Mouse (Mus musculus): ENCODE measurements around the gene Zfp493. TPM values are rescaled to one million over a fixed set of nuclear protein-coding genes. Genes with fewer than 3 reads are reported as not detected.
"Not testable (repeated sequence)": the region's sequence is repeated elsewhere in the genome, so short reads cannot be mapped to it uniquely, and the experiment has no call there.

Zfp493 gene
- total RNA-seq (2015): 3.6 and 4.4 TPM in 2 replicates
- total RNA-seq (2017): 1.2 and 2.1 TPM in 2 replicates

DNA sequence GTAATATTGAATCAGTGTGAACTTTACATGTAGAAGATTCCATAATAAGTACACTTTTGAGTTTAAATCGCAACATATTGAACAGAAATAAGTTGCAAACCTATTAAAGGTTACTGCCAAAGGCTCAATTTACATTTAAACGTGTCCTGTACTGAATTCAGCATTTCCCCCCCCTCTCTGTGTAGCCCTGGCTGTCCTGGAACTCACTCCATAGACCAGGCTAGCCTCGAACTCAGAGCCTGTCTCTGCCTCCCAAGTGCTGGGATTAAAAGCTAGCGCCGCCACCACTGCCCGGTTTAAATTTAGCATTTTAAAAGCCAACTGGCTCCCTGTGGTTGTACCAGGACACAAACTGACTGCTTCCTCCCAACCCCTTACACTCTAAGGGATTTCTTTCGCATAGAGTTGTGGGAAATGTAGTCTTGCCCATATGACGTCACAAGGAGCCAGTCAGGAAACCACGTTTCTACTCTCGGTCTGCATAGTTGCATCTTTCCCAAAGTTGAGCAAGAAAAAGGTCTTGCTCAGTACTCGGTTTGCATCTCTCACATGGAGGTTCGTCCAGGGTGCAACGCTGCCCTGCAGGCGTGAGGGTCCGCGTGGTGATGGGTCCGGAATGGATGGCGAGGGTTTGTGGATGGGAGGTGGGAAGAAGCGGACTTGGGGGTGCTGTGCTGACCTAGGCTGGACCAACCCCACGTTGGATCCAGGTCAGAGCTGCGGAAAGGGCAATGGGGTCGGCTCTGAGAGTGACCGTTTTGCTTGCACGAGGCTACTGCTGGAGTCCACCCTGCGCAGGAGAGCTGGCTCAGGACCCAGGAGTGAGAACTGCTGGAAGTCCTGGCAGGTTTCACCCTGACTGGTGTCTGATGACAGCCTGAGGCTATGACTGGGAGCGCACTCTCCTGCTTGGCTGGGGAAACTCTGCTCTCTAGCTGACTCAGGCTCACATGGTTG lies at the start of gene Zfp493:
Gene Zfp493 (plus strand): TSS at position 429 of the 957 bp plus-strand sequence.
- peak; percentile 98 for ATAC-seq (replicated peaks; ENCODE audit: poor library complexity)

DNA sequence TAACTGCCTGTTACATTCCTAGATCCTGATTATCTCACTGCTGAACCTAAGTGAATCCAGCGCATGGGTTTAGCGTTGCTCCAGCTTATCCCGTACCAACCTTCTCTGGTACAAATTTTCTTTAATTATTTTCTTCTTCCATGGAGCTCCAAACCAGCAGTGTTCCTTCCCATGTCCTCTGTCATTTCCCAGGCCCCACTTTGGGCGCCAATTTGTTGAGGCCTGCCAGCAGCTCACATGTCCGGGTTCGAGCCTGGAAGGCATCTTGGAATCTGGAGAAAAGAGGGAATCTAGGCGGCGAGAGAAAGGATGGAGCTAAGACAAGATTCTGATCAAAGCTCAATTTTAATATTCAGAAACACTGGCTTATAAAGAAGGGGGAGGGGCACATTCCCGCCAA lies 45.1 kb upstream of the Zfp493 start:
- not testable (repeated sequence) for ATAC-seq (replicated peaks; ENCODE audit: poor library complexity)

DNA sequence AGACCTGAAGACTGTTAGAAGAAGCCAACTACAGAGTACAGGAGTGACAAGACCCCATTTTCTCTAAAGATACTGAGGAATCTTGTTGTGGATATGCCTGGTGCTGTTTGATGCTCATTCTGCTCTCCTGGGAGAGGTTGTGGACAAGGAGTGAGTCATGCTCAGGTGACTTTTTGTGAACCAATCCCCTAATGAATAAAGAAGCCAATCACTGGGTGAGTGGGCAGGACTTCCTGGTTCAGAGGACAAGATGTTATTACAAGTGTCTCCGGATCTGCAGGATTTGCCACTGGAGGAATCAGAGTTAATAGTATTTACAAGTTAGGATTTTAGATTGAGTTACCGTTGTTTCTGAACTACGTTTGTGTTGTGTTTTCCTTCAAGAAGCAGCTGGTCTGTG lies 36.6 kb upstream of the Zfp493 start:
- no peak for ATAC-seq (replicated peaks; ENCODE audit: poor library complexity)

DNA sequence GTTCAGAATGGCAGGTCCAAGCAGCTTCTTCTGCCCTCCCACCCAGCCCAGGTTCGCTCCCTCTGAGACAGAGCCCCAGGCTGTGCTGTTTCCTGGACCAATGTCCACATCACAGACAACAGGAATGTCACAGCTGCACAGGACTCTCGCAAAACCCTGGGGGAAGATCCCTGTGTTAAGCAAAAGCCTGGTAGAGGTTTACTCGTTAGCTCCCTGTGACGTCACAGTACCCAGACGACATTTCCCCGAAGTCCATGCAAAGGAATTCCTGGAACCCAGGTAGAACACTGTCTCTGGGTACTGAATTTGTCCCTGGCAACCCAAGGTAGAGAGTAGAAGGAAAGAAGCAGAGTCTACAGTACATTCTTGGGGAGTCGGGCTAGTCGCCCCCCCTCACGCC lies 35.6 kb upstream of the Zfp493 start:
- ATAC-seq (replicated peaks; ENCODE audit: poor library complexity): no peak

DNA sequence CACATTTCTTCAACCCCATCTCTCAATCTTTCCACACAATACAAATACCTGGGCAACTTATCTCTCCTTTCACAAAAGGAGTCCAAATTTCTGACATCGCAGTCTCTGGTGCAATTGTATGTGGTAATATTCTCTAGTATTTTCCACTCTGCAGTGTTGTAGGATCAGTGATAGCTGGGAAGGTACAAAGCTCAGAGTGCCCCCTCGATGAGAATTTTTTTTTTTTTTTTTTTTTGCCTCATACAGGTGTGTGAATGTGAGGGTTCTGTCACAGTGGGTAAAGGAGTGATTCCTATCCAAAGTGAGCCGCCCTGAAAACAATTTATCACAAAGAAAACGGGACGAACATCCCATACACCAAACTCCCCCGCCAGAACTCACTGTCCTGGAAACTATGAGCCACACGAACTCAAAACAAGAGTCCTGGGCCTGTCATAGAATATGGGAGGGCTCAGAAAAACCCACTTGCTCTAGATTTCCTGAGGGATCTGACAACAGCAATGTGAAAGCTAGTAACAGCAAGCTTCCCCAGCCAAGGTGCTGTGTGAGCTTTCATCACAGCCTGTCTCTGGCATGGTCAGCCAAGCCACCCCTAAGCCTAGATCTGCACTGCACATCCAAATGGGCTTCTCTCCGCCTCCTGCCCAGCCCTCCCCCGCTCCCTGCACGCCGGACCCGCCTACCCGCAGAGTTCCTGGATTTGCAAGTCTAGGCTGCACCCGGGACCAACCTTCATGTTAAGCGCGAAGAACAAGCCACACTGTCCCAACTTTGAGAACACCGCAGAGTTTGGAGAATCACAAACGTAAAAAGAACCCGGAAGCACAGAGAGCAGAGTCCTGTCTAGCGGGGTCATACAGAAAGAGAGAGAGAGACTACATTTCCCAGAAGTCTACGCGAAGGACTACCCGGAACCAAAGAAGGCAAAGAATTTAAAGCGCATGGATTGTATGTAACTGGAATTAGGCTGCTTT lies 24.9 kb upstream of the Zfp493 start, which contains the start of gene Zfp85:
Gene Zfp85 (minus strand): TSS at position 896 of the 974 bp plus-strand sequence.
- ATAC-seq (replicated peaks; ENCODE audit: poor library complexity): peak; percentile 94

DNA sequence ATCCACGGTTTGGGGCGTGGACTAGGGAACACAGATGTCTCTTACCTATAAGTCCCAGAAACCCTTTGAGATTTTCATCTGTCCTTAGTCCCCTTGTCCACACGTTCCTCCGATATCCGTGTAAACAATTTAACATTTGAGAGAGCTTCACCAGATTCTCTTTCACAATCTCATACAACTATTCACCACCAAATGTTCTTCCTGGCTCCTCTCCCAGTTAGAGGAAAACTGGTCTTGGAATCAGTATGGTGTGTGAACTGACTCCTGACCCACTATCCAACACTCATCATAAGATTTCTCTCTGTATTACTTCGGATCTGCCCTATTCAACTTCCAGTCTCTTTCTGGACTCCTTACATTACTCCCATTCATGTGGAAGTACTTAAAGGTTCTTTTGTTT lies 23.7 kb upstream of the Zfp493 start:
- no peak for ATAC-seq (replicated peaks; ENCODE audit: poor library complexity)

DNA sequence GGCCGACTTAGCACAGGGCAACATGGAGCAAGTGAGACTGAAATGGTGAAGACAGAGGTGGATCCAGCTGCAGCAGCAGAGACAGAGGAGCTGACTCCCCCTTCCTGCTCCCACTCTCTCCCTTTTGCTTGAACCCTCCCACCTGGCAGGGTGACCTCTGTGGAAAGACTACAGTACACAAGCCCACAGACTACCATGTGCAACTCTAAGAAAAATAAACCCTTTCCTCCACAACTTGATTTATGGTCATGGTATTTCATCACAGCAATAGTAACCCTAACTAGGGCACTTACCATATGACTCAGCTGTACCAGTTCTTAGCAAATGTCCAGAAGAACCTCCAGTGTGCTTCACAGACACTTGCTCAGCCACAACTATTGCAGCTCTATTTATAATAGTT lies 19.5 kb upstream of the Zfp493 start:
- ATAC-seq (replicated peaks; ENCODE audit: poor library complexity): no peak

DNA sequence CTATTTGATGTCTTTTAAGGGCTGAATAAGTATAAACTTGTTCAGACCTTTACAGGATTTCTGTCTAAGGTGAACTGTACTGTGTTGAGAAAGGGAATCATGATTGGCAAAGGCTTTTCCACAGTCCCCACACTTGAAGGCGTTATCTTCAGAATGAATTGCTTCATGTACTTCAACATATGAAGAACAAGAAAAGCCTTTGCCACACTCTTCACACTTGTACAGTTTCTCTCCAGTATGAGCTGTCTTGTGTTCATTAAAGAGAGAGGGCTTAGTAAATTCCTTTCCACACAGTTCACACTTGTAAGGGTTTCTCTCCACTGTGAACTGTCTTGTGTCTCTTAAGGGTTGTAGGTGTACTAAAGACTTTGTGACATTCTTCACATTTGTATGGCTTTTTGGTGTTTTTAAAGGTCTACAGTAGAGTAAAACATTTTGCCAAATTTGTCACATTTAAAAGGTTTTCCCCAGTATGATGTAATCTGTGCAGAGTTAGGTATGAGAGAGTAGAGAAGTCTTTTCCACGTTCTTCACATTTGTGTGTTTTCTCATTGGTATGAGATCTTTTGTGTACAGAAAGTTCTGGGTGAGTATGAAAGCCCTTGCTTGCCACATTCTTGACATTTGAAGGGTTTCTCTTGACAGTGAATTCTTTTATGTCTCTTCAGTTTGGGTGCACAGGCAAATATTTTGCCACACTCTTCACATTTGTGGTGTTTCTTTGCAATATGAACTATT lies 16.3 kb upstream of the Zfp493 start:
- ATAC-seq (replicated peaks; ENCODE audit: poor library complexity): no peak

DNA sequence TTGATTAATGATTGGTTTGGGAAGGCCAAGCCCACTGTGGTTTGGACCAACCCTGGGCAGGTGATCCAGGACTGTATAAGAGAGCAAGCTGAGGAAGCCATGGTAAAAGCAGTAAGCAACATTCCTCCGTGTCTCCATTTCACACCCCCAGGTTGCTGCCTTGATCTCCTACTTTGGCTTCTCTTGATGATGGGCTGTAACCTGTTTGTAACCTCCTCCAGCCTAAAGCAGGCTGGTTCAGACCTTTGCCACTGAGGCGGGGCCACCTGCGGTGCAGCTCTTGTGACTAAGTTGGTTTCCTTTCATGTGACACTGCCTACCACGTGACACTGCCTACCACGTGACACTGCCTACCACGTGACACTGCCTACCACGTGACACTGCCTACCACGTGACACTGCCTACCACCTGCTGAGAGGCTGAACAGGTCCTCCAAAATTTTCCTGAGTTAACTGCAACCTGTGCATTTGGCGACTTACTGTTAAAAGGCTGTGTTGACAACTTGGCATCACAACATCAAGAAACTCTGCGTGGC lies 12.5 kb downstream of the Zfp493 start:
- no peak for ATAC-seq (replicated peaks; ENCODE audit: poor library complexity)

DNA sequence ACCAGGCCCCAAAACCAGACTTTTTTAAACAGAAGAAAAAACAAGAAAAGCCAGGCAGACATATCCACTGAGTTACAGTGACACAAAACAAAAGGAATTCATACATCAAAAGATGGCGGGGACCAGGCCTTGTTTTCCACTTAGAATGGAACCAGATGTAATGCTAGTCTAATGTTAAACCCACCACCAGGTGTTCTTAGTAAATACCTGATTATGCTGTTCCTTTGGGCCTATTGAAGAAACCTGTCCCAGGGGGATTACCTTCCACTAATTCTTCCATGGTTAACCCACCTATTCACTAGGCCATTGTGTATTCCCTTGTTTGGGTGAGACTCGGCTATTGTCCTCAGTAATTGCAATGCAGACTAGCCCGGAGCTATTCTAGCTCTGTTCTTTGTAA lies 19.1 kb downstream of the Zfp493 start:
- no peak for ATAC-seq (replicated peaks; ENCODE audit: poor library complexity)

DNA sequence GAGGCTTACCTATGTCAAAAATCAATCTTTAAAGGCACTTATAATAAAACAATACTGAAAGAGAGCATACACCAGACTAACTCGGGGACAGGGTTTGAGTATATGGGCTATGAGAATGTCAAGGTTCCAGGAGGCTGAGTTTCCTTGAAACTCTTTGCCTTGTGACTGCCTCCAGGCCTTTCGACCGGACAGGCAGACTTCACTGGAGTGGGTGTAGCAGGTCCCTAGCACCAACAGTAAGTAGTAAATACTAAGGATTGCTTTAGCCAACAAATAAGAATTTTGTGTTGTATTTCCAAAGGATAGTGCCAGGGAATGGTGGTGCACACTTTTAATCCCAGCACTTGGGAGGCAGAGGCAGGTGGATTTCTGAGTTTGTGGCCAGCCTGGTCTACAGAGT lies 19.7 kb downstream of the Zfp493 start:
- ATAC-seq (replicated peaks; ENCODE audit: poor library complexity): not testable (repeated sequence)

DNA sequence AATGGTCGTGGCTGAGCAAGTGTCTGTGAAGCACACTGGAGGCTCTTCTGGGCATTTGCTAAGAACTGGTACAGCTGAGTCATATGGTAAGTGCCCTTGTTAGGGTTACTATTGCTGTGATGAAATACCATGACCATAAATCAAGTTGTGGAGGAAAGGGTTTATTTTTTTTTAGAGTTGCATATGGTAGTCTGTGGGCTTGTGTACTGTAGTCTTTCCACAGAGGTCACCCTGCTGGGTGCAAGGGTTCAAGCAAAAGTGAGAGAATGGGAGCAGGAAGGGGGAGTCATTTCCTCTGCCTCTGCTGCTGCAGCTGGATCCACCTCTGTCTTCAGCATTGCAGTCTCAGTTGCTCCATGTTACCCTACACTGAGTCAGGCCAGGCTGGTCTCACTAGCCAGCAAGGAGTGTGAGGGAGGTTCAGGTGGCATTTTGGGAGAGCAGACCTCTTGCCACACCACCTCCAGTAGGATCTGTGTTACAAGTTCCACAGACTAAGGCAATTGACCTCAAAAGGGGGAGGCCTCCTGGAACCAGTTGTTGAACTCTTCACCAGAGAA lies 32.2 kb downstream of the Zfp493 start:
- no peak for ATAC-seq (replicated peaks; ENCODE audit: poor library complexity)

DNA sequence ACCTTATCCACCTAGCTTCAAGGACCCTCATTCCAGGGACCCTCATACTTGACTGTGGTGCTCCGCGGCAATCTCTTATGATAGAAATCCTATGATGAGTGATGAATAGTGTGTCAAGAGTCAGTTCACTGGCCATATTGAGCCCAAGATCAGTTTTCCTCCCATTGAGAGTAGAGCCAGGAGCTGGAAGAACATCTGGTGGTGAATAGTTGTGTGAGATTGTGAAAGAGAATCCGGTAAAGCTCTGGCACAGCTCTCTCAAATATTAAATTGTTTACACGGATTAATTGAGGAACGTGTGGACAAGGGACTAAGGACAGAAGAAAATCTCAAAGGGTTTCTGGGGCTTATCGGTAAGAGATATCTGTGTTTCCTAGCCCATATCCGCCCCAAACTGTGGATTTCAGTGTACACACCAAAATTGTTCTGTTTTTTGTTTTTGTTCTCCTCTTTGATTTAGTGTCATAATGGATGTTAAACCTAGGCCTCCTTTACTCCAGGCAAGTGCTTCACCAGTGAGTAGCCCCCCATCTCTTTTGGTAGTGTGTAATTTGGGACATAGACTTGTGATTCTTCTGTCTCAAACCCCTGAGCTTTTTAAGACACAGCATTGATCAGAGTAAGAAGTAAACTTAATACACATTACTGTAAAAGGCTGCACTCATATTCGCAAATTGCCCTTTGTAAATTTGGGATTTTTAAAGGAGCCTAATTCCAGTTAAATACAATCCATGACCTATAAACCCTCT lies 33.6 kb downstream of the Zfp493 start:
- ATAC-seq (replicated peaks; ENCODE audit: poor library complexity): no peak

DNA sequence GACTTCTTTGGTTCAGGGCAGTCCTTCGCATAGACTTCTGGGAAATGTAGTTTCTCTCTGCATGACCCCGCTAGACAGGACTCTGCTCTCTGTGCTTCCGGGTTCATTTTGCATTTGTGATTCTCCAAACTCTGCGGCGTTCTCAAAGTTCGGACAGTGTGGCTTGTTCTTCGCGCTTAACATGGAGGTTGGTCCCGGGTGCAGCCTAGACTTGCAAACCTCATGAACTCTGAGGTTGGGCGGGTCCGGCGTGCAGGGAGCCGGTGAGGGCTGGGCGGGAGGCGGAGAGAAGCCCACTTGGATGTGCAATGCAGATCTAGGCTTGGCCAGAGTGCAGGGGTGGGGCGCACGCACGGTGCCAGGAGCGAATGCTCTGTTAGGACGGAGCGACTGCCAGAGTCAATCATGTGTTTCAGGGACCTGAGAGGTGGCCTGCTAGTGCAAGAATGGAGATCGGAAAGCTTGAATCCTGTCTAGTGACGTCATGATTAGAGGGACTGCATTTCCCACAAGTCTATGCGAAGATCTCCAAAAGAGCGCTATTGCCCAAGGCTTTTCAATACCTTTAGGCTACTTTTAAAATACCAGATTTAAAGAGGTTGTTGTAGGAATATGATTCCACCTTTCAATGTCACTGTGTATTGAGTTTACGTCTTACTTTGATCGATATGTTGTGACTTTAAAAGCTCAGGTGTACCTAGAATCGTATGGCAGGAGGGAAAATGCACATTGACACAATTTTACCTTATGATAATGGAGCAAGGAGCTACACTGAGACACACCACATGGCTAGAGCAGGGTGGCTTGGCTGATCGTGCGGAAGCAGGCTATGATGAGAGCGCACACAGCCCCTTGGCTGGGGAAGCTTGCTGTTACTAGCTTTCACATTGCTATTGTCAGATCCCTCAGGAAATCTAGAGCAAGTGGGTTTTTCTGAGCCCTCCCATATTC lies 34.5 kb downstream of the Zfp493 start, which contains the start of gene Zfp273:
Gene Zfp273 (plus strand): TSS at position 31 of the 951 bp plus-strand sequence.
- peak; percentile 92 for ATAC-seq (replicated peaks; ENCODE audit: poor library complexity)

DNA sequence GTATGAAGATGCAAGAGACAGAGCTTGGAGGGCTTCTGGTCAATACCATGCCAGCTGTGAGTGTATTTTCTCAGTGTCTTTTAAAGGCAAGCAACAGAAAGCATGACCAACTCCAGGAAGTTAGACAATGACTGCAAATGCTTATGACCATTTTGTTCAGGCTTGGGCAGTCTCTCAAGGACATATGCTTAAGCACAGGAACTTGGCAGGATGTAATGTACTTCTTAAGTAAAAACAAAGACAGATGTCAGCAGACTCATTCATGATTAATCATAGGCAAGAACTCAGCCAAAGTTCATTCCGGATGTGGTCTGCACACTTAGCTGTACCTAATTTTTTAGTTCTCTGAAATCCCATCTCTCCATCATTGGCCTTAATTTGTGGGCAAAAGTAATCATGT lies 39.1 kb downstream of the Zfp493 start:
- ATAC-seq (replicated peaks; ENCODE audit: poor library complexity): no peak

DNA sequence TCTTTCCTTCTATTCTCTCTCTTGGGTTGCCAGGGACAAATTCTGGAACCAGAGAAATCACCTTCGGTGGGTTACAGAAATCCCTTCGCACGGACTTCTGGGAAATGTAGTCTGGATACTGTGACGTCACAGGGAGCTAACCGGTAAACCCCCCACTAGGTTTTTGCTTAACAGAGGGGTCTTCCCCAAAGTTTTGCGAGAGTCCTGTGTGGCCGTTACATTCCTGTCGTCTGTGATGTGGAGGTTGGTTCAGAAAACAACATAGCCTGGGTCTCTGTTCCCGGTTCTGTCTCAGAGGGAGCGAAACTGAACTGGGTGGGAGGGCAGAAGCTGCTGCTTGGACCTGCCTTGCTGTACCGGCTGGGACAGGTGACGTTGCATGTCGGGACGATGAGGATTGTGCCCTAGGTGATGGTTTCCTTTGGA lies 51.4 kb downstream of the Zfp493 start, which contains the start of gene Gm10037:
Gene Gm10037 (plus strand): TSS at position 196 of the 426 bp plus-strand sequence.
- peak; percentile 88 for ATAC-seq (replicated peaks; ENCODE audit: poor library complexity)

DNA sequence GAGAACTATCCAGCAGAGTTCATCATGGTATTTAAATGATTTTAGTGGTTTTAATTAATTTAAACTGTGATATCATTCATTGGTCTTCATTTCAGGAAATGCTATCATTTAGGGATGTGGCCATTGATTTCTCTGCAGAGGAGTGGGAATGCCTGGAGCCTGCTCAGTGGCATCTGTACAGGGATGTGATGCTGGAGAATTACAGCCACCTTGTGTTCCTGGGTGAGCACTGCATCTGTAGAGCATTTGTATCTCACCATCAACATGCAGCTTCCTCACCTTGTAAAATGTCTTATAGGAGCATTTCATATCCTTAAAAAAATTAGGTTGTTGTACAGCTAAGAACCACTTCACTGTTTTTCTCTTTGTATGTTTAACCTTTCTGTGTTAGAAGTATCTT lies 53.6 kb downstream of the Zfp493 start:
- ATAC-seq (replicated peaks; ENCODE audit: poor library complexity): 0 out of 2 replicates have a peak, but pooled peaks have one; percentile 38

Data from megakaryocyte progenitor cell, adult 5-6 weeks (primary cell).